Mouse (Mus musculus) hindbrain, embryonic 13.5 days (tissue): ENCODE data around the gene Ticam1. TPM values are rescaled to one million over a fixed set of nuclear protein-coding genes. Genes with fewer than 3 reads are reported as not detected.
"Not testable (repeated sequence)": the region's sequence is repeated elsewhere in the genome, so short reads cannot be mapped to it uniquely, and the experiment has no call there.

ENCODE experiments used
- ATAC-seq: fragments of 200-750 bp; cut with Nextera tagmentation; 2 replicates; pipeline ENCODE4 v1.8.0; 2017; ENCODE audit warnings: moderate TSS enrichment; ENCODE audit not compliant: low FRiP score
- H3K27ac ChIP-seq: fragments of 300-500 bp; sonication (generic); 2 replicates; pipeline ENCODE4 v1.5.1; 2015; ENCODE audit warnings: inconsistent platforms, mild to moderate bottlenecking, moderate library complexity
- H3K27me3 ChIP-seq: fragments of 300-500 bp; sonication (generic); 2 replicates; pipeline ENCODE4 v1.6.1; 2015; ENCODE audit warnings: mild to moderate bottlenecking, inconsistent platforms
- H3K36me3 ChIP-seq: fragments of 300-500 bp; sonication (generic); 2 replicates; pipeline ENCODE4 v1.6.1; 2015; ENCODE audit warnings: mild to moderate bottlenecking, inconsistent platforms
- H3K4me1 ChIP-seq: fragments of 300-500 bp; sonication (generic); replicated peaks from 2 replicates; pipeline ENCODE4 v1.6.1; 2015; ENCODE audit warnings: inconsistent platforms
- H3K4me2 ChIP-seq: fragments of 300-500 bp; sonication (generic); 2 replicates; pipeline ENCODE4 v1.6.1; 2015; ENCODE audit warnings: inconsistent platforms, mild to moderate bottlenecking, moderate library complexity
- H3K4me3 ChIP-seq: fragments of 300-500 bp; sonication (generic); 2 replicates; pipeline ENCODE4 v1.5.1; 2015; ENCODE audit warnings: mild to moderate bottlenecking, inconsistent platforms
- H3K9ac ChIP-seq: fragments of 300-500 bp; sonication (generic); 2 replicates; pipeline ENCODE4 v1.6.1; 2015; ENCODE audit warnings: mild to moderate bottlenecking, inconsistent platforms
- H3K9me3 ChIP-seq: fragments of 300-500 bp; sonication (generic); 2 replicates; pipeline ENCODE4 v1.6.1; 2016; ENCODE audit warnings: inconsistent platforms
- WGBS: fragments of 180-500 bp; shearing (Covaris S2); methylation state at CpG from one replicate; pipeline ENCODE4 v1.1.7; 2015; 5-methylcytosine and 5-hydroxymethylcytosine counted together
- polyA plus RNA-seq: library from polyadenylated mRNA; unstranded; fragments of >200 nt; fragmentation: Nextera tagmentation; extraction: Ambion mirVana; gene quantifications from 2 replicates; pipeline ENCODE4 v1.2.1, GENCODE M21; 2015

The Ticam1 gene
- polyA plus RNA-seq, 1 experiment from 2014 or later: 1.4 TPM

DNA sequence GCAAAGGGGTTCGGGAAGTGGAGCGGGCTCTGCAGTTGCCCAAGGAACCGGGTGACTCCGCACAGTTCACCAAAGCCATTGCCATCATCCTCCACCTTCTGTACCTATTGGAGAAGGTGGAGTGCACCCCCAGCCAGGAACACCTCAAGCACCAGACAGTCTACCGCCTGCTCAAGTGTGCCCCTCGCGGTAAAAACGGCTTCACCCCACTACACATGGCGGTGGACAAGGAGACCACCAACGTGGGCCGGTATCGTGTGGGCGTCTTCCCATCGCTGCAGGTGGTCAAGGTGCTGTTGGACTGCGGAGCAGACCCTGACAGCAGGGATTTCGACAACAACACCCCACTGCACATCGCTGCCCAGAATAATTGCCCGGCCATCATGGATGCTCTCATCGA is 18.3 kb downstream of the Ticam1 start:
- H3K36me3 ChIP-seq: peaks cover 51% of the 10 kb centered on the region
- H3K9me3 ChIP-seq, H3K27me3 ChIP-seq, ATAC-seq, H3K27ac ChIP-seq: not testable (repeated sequence)
- H3K9ac ChIP-seq: peak overlapping the region; percentile 49; the same call in 1 of the 2 replicates
- peaks cover 70% of the 10 kb centered on the region for H3K4me1 ChIP-seq
- 94% methylated on average over 19 of the region's 19 CpGs for WGBS
- peak overlapping the region; percentile 69; the same call in 1 of the 2 replicates for H3K4me3 ChIP-seq
- H3K4me2 ChIP-seq: peak overlapping the region; percentile 99

DNA sequence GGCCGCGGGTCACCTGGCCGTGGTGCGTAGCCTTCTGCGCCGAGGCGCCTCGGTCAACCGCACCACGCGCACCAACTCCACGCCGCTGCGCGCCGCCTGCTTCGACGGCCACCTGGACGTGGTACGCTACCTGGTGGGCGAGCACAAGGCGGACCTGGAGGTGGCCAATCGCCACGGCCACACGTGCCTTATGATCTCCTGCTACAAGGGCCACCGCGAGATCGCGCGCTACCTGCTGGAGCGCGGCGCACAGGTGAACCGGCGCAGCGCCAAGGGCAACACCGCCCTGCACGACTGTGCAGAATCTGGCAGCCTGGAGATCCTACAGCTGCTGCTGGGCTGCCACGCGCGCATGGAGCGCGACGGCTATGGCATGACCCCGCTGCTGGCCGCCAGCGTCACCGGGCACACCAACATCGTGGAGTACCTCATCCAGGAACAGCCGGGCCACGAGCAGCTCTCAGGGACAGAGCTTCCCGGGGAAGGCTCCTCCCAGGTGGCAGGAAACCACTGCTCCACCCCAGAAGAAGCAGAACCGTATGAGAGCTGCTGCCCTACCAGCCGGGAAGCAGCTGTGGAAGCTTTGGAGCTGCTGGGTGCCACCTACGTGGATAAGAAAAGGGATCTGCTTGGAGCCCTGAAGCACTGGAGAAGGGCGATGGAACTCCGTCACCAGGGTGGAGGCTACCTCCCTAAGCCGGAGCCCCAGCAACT is 19.2 kb downstream of the Ticam1 start:
- ATAC-seq: no peak
- Histone ChIP-seq H3K4me1 (peaks cover 61% of the 10 kb centered on the region), H3K27me3 (0 out of 2 replicates have a peak, but pooled peaks cover 2% of the 10 kb centered on the region), H3K4me3 (peak overlapping the region; percentile 69), H3K4me2 (peak overlapping the region; percentile 99), H3K9ac (peak overlapping the region; percentile 80), H3K9me3 (no peaks in the 10 kb centered on the region), H3K27ac (peak overlapping the region; percentile 87), H3K36me3 (peaks cover 42% of the 10 kb centered on the region)
- 13% methylated on average over 48 of the region's 58 CpGs for WGBS

DNA sequence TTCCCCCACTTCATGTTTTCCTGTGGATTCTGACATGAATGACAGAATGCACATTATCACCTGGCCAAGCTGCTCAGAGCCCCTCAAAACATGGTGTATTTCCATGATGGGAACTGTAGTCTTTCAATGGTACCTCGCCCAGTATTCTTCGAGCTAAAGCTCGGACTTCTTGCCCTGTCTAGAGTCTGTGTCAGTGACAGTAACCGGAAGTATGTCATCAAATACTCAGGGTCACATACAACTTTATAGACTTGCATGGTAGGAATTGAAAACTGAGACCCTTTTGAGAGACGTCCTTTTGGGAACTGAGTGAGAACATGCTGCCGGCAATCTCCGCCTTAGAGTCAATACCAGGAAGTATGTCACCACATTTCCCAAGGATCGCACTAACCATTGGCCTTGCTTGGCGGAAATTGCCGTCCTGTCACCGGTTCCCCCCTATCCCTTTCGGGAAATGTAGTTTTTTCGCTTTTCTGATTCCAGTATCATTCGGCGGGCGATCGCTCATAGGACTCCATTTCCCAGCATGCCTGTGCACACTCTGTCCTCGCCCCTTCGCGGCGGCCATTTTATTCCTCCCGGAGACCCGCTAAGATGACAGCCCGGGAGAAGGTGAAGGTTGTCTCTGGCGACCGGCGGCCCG is 20.2 kb downstream of the Ticam1 start, which contains the start of gene Fem1a:
Fem1a (plus strand) TSS at position 572 of the 643 bp plus-strand sequence.
- under 1% methylated on average over 28 of the region's 28 CpGs for WGBS
- peak within 1 kb of the TSS; percentile 80 for H3K9ac ChIP-seq
- H3K4me1 ChIP-seq: peaks cover 54% of the 10 kb centered on the region
- no peaks in the 10 kb centered on the region for H3K9me3 ChIP-seq
- peak within 1 kb of the TSS; percentile 94 for H3K27ac ChIP-seq
- ATAC-seq: peak; percentile 92
- H3K4me2 ChIP-seq: peak within 1 kb of the TSS; percentile 99
- H3K4me3 ChIP-seq: peak within 1 kb of the TSS; percentile 69
- 0 out of 2 replicates have a peak, but pooled peaks cover 2% of the 10 kb centered on the region for H3K27me3 ChIP-seq
- H3K36me3 ChIP-seq: peaks cover 33% of the 10 kb centered on the region

DNA sequence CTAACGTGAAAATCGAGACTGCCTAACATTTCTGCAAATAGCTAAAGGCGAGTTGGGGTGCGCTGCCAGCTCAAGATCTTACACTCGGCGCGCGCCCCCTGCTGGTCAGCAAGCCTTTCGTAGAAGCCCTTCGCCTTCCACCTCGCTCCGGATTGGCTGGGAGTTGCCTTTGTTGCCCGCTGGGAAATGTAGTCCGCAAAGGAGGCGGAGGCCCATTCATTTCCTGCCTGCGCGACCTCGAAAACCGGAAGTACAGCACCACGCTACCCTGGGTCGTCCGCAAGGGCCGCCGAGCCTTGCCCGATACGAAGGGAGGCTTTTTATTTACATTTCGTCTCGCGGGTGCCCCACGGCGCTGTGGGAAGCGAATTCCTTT is 20.7 kb downstream of the Ticam1 start:
- Histone ChIP-seq H3K9me3 (no peaks in the 10 kb centered on the region), H3K9ac (peak overlapping the region; percentile 64), H3K4me2 (peak overlapping the region; percentile 99), H3K27ac (peak overlapping the region; percentile 94), H3K4me3 (peak overlapping the region; percentile 69), H3K4me1 (peaks cover 54% of the 10 kb centered on the region), H3K27me3 (0 out of 2 replicates have a peak, but pooled peaks cover 2% of the 10 kb centered on the region), H3K36me3 (peaks cover 28% of the 10 kb centered on the region)
- peak; percentile 93 for ATAC-seq
- under 1% methylated on average over 32 of the region's 32 CpGs for WGBS

DNA sequence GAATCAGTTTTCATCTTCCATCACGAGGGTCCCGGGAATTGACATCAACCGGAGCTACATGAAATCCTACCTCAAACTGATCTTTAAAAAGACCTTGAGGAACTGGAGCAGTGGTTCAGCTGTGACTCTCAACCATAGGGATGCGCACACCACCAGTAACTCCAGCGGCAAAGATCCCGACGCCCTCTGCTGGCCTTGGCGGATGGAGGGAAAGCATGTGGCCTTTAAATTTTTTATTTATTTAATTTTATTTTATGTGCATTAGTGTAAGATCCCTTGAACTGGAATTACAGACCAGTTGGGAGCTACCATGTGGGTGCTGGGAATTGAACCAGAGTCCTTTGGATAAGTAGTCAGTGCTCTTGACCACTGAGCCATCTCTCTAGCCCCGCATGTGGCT is 21.2 kb downstream of the Ticam1 start:
- ATAC-seq: peak; percentile 16; the same call in 1 of the 2 replicates

DNA sequence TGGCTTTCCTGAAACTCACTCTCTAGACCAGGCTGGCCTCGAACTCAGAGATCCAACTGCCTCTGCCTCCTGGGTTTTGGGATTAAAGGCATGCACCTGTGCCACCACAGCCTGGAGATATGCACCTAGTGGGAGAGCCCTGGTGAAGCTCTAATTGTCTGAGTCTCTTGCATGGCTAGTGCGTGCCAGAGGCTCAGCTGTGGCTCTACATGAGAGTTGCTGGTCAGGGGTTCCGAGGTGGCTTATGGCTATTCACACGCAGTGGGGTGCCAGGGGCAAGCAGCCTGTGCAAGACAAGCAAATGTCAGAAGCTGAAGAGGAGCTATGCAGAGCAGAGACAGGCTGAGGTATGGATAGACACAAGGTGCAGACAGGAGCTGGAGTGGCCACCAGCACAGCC is 21.9 kb downstream of the Ticam1 start:
- H3K9me3 ChIP-seq: no peaks in the 10 kb centered on the region
- 0 out of 2 replicates have a peak, but pooled peaks cover 2% of the 10 kb centered on the region for H3K27me3 ChIP-seq
- H3K4me1 ChIP-seq: peaks cover 49% of the 10 kb centered on the region
- WGBS: 67% methylated on average over 4 of the region's 4 CpGs
- no peak overlapping the region for H3K4me2 ChIP-seq
- H3K36me3 ChIP-seq: peaks cover 17% of the 10 kb centered on the region
- peak overlapping the region; percentile 51; the same call in 1 of the 2 replicates for H3K9ac ChIP-seq
- no peak for ATAC-seq
- peak overlapping the region; percentile 70 for H3K27ac ChIP-seq
- H3K4me3 ChIP-seq: no peak overlapping the region

More for the DNA sequence above, 21.2 kb downstream of the Ticam1 start:
- H3K4me3 ChIP-seq: peak overlapping the region; percentile 69
- peak overlapping the region; percentile 70 for H3K27ac ChIP-seq
- no peaks in the 10 kb centered on the region for H3K9me3 ChIP-seq
- H3K4me1 ChIP-seq: peaks cover 54% of the 10 kb centered on the region
- 14% methylated on average over 9 of the region's 9 CpGs for WGBS
- H3K36me3 ChIP-seq: peaks cover 24% of the 10 kb centered on the region
- H3K4me2 ChIP-seq: peak overlapping the region; percentile 99
- 0 out of 2 replicates have a peak, but pooled peaks cover 2% of the 10 kb centered on the region for H3K27me3 ChIP-seq
- H3K9ac ChIP-seq: peak overlapping the region; percentile 51; the same call in 1 of the 2 replicates

DNA sequence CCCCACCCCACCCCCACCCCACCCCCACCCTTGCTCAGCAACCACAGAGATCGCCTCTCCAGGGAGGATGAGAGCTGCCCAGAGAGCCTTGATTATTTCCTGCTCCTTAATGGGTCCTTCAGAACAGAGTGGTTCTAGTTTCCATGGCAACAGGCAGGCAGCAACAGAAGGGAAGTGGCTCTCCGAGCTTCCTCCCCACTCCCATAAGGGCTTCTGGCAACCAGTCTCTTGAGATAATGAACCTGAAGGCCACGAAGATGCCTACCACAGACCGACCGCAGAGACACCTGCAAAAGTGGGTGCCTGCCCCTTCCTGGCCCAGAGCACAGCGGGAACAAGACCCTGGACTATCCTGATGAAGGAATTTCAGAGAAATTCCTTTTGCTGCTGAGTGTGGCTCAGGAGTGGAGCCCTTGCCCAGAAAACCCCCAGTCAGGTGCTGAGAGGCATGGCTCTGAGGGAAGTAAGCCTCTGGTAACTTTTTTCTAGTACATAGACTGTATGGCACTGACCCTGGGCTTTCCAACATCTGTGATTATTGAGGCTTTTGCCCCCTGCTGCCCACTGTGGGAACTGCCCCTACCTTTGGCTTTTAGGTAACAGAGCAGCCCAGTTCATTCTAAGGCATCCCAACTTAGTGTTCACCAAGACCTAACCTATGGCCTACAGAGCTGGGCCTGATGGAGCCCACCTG is 25.3 kb downstream of the Ticam1 start:
- Histone ChIP-seq H3K36me3 (no peaks in the 10 kb centered on the region), H3K4me2 (peak overlapping the region; percentile 33), H3K27me3 (peaks cover 18% of the 10 kb centered on the region), H3K4me3 (0 out of 2 replicates have a peak overlapping the region, but pooled peaks have one; percentile 5), H3K4me1 (peaks cover 24% of the 10 kb centered on the region), H3K9me3 (no peaks in the 10 kb centered on the region), H3K27ac (peak overlapping the region; percentile 77), H3K9ac (no peak overlapping the region)
- 20% methylated on average over 6 of the region's 6 CpGs for WGBS
- ATAC-seq: peak; percentile 41

DNA sequence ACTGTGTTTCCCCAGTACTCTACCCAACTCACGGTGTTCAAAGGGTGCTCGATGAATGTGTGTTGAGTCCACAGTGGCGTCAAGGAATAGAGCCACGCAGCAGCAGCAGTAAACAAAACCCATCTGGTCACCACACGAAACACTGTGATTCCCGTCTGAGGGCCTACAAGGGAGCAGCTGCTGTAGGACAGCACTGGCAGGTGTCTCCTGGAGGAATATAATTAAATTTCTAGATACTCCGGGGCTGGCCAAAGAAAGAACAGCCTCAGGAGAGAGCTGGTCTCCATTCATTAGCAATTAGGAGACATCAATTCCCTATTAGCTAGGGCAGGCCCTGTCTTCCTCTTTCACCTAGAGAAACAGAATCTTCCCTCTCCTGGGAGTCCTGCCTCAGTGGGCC is 31.0 kb downstream of the Ticam1 start:
- H3K4me1 ChIP-seq: peaks cover 23% of the 10 kb centered on the region
- no peak overlapping the region for H3K27ac ChIP-seq
- H3K9me3 ChIP-seq: no peaks in the 10 kb centered on the region
- no peak overlapping the region for H3K4me2 ChIP-seq
- peaks cover 40% of the 10 kb centered on the region for H3K27me3 ChIP-seq
- 40% methylated on average over 7 of the region's 7 CpGs for WGBS
- no peaks in the 10 kb centered on the region for H3K36me3 ChIP-seq
- no peak overlapping the region for H3K9ac ChIP-seq
- H3K4me3 ChIP-seq: no peak overlapping the region
- no peak for ATAC-seq

DNA sequence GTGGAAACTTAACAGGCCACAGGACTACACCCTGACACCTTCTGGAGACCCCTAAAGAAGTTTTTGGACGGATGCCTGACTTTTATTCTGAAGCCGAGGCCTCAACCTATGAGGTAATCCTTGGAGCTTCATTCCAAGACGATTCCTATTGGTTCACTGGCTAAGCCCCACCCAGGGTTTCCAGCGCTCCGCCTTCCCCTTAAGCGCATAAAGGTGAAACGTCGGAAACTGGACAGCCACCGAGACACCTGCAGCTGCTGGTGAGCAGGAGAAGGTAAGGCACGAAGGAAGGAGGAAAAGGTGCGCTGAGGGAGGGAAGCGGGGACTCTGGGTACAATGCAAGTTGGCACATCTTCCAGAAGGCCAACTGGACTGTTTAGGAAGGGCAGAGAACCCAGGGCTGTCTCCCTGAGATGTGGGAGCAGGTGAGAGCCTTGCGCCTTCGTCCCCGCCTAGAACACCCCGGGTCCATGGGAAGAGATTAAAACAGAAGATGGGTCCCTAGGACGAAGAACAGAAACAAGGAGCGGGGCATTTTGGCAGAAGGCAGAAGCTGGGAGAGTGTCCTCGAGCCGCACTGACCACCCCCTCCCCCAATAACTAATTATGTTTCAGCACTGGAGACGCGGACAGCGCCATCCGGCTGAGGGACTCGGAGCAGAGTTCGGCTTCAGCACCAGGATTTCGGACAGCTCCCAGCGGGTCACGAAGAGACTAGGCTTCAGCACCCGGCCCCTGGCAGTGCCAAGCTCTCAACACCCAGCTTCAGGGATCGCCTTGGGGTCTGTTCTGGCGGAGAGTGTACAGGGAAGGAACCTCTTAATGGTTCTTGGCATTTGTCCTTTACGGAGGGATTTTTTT is 34.8 kb downstream of the Ticam1 start:
- peak; percentile 89 for ATAC-seq
- Histone ChIP-seq H3K4me3 (peak overlapping the region; percentile 50), H3K27me3 (peaks cover 44% of the 10 kb centered on the region), H3K9me3 (no peaks in the 10 kb centered on the region), H3K36me3 (no peaks in the 10 kb centered on the region), H3K4me2 (peak overlapping the region; percentile 57), H3K27ac (peak overlapping the region; percentile 44; the same call in 1 of the 2 replicates), H3K9ac (peak overlapping the region; percentile 72), H3K4me1 (peaks cover 21% of the 10 kb centered on the region)
- WGBS: under 1% methylated on average over 33 of the region's 33 CpGs

DNA sequence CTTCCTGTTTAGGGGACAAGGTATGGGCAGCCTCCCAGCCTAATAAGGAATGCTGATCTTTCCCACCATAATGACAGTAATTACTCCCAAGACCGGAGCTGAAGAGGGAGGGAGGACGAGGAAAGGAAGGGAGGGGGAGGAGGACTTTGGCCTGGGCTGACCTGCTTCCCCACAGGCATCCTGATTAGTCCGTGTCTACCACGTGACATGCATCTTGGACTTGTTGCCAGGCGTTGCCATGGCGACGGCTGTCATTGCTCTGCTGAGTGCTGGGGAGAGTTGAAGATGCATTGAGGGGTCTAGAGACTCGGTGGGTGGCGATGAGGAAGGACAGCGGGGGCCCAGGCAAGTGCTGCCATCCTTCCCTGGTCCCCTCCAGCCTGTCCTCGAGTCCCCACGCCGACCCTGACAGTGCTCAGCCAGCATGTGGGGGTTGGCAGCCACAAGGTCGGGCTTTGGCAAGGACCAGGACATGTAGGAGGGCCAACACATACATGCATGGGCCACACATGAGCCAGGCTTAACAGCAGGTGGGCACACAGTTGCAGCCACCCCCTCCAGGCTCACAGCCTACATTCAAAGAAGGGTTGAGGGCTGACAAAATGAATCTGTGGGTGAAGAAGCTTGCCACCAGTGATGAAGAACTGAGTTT is 42.6 kb downstream of the Ticam1 start:
- peak overlapping the region; percentile 60; the same call in 1 of the 2 replicates for H3K27ac ChIP-seq
- peaks cover 15% of the 10 kb centered on the region for H3K4me1 ChIP-seq
- H3K27me3 ChIP-seq: peaks cover 13% of the 10 kb centered on the region; the same call in 1 of the 2 replicates
- H3K36me3 ChIP-seq: no peaks in the 10 kb centered on the region
- no peaks in the 10 kb centered on the region for H3K9me3 ChIP-seq
- H3K9ac ChIP-seq: no peak overlapping the region
- 2% methylated on average over 12 of the region's 14 CpGs for WGBS
- ATAC-seq: peak; percentile 95
- peak overlapping the region; percentile 24 for H3K4me3 ChIP-seq
- H3K4me2 ChIP-seq: peak overlapping the region; percentile 52

DNA sequence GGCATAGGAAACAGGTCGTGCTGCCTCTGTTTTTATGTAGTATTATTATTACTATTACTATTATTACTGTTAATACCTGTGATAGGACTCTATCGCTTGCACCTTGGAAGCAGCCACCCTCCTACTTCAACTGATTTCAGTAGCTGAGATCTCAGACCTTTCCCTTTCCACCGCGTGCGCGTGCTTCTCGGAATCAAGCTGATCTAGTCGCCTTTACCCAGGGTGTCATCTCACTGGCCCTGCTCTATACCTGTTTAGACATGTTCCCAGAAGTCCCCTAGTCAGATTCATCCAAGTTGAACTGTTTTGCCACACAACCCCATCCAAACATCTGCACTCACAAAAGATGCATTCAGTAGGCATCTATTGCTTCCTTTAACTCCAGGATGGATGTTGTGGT is 43.2 kb downstream of the Ticam1 start:
- Histone ChIP-seq H3K9me3 (no peaks in the 10 kb centered on the region), H3K27ac (peak overlapping the region; percentile 60; the same call in 1 of the 2 replicates), H3K9ac (no peak overlapping the region), H3K27me3 (peaks cover 14% of the 10 kb centered on the region; the same call in 1 of the 2 replicates), H3K4me2 (peak overlapping the region; percentile 52), H3K4me1 (peaks cover 15% of the 10 kb centered on the region), H3K36me3 (no peaks in the 10 kb centered on the region), H3K4me3 (peak overlapping the region; percentile 24; the same call in 1 of the 2 replicates)
- 50% methylated on average over 8 of the region's 8 CpGs for WGBS
- peak; percentile 40 for ATAC-seq
